Mouse (Mus musculus) embryonic fibroblast, embryonic 13.5 days (primary cell): ENCODE data around the gene Gpatch8. TPM values are rescaled to one million over a fixed set of nuclear protein-coding genes. Genes with fewer than 3 reads are reported as not detected.

Experiments
- H3K27ac ChIP-seq: 2 replicates; pipeline ENCODE4 v1.5.1; 2012; ENCODE audit warnings: low read length, control low read depth, inconsistent platforms; ENCODE audit not compliant: insufficient read depth
- H3K4me1 ChIP-seq: 2 replicates; pipeline ENCODE4 v1.6.1; 2011; ENCODE audit warnings: low read length; ENCODE audit not compliant: control insufficient read depth, insufficient read depth
- H3K4me3 ChIP-seq: 2 replicates; pipeline ENCODE4 v1.5.1; 2011; ENCODE audit warnings: mild to moderate bottlenecking, control low read depth, low read length; ENCODE audit not compliant: insufficient read depth
- CTCF ChIP-seq: IDR thresholded peaks from 2 replicates; pipeline ENCODE4 v1.5.1; 2011; ENCODE audit warnings: mild to moderate bottlenecking, control low read depth, low read length, moderate library complexity, borderline replicate concordance; ENCODE audit not compliant: insufficient read depth
- POLR2A ChIP-seq: IDR thresholded peaks from 2 replicates; pipeline ENCODE4 v1.6.1; 2011; ENCODE audit warnings: low read depth, mild to moderate bottlenecking, control low read depth, low read length, moderate library complexity
- polyA plus RNA-seq: library from polyadenylated mRNA; stranded (reverse); fragments of >200 nt; gene quantifications from 2 replicates; pipeline ENCODE4 v1.2.4, GENCODE M21; 2011; ENCODE audit warnings: low read depth; ENCODE audit not compliant: missing spikeins, insufficient read length

Gene Gpatch8
- polyA plus RNA-seq, 1 experiment = 36.6 TPM

DNA sequence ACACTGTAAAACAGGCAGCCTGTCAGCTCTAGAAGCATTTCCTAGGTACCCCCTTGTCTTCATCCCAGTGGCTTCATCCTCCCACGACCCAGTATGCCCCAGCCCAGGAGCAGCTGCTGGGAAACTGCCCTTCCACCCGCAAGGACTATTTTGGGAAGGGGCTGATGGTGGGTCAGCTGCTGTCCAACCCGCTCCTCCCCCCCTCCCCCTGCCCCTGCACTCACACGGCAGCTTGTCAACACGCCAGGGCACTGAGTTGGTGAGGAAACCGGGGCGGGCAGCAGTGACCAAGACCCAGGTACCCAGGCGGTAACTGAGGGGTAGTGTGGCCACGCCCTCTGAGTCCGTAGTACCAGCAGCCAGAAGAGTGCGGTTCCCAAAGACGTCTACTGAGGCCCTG, 112.5 kb downstream of the Gpatch8 start:
- TF ChIP-seq CTCF (no peak), POLR2A (no peak)
- Histone ChIP-seq H3K27ac (no peak overlapping the region), H3K4me3 (no peak overlapping the region), H3K4me1 (no peaks in the 10 kb centered on the region)

DNA sequence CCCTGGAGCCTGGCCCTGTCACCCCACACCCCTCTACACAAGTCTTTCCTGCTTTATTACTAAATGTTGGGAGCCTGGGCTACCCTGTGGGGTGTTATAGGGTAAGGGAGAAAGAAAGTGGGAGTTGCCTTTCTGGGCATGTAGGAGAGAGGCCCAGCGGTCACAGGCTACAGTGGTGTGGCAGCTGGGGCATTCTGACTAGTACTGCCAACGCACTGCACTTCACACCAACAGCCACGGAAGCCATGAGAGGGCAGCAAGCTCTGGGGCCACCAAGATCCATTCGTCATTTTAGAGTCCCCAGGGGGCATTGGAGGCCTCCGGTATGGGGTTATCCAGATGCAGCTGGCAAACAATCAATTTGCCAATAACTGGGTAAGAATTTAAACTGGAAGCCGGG, 114.1 kb downstream of the Gpatch8 start:
- Histone ChIP-seq H3K27ac (no peak overlapping the region), H3K4me1 (no peaks in the 10 kb centered on the region), H3K4me3 (no peak overlapping the region)
- TF ChIP-seq POLR2A = no peak
- TF ChIP-seq CTCF = no peak

DNA sequence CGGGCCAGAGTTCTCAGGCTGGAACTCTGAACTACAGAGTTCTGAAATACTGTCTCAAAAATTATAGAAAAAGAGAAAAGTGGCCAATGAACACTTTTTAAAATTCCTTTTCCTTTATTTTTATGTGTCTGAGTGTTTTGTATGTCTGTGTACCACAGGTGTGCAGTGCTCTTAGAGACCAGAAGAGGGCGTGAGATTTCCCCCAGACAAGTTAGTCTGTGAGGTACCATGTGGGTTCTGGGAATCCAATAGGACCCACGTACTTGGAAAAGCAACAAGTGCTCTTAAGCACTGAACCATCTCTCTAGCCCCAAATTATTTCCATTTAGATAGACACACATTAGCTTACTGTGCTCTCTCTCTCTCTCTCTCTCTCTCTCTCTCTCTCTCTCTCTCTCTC, 114.8 kb downstream of the Gpatch8 start:
- Histone ChIP-seq H3K4me1 (peaks cover 2% of the 10 kb centered on the region; the same call in 1 of the 2 replicates), H3K4me3 (no peak overlapping the region), H3K27ac (no peak overlapping the region)
- no peak for TF ChIP-seq POLR2A
- no peak for TF ChIP-seq CTCF

DNA sequence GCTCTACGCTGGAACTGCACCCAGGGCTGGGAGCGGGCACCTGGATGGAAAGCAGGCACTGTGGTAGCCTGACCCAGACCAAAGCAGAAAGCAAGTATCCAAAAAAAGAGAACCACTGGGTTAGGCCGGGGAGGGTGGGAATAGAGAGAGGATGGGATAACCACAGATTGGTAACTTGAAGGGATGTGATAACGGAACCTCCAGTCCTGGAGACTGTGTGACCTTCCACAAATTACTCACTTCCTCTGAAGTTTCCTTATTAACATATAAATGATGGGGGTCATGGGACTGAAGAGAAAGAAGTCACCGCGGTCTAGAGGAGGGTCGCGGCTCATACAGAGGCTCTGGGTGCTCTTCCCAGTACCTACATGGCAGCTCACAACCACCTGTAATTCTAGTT, 115.9 kb downstream of the Gpatch8 start:
- Histone ChIP-seq H3K4me1 (peaks cover 7% of the 10 kb centered on the region), H3K4me3 (no peak overlapping the region), H3K27ac (no peak overlapping the region)
- TF ChIP-seq POLR2A (no peak), CTCF (no peak)

DNA sequence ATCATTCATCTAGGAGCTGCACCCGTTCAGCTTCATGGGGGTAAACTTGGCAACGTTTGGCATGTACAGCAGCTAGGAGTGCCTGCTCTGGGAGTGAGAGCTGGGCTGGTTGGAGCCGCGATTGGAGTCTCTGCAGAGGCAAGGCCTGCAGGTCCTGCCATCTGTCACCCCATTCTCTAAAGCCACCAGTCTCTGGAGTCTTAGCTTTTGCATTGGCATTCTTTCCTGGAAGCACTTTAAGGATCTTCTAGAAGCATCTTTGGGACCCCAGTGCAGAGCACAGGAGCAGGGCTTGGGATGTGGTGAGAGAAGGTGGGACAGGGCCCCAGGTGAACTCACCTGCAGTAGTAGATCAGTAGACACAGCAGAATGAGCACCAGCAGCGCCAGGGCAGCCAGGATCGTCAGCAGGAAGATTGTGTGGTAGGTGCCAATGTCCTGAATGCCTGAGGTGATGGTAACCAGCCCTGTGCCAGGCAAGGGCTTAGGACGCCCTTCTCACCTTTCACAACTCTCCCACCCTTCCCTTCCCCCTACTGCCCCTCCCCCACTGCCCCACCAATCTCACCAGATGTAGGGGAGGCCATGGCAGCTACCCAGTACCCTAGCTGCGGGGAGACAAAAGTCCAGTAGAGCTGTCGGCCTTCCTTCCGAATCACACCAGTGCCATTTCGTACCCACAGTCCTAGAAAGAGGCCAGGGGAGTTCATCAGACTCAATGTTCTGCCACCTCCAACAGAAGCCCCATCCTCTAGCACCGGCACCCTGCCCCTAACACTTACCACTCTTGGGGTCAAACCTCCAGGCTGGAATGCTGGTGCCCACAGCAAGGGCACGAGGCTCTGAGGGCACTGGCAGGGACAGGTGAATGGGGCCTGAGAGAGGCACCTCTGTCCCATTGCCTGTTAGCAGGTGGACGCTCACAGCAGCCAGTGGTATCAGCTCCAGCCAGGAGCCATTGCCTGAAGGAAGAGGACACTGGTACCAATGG, 116.8 kb downstream of the Gpatch8 start:
- peaks cover 7% of the 10 kb centered on the region for H3K4me1 ChIP-seq
- TF ChIP-seq CTCF (no peak), POLR2A (no peak)
- no peak overlapping the region for H3K4me3 ChIP-seq
- no peak overlapping the region for H3K27ac ChIP-seq

DNA sequence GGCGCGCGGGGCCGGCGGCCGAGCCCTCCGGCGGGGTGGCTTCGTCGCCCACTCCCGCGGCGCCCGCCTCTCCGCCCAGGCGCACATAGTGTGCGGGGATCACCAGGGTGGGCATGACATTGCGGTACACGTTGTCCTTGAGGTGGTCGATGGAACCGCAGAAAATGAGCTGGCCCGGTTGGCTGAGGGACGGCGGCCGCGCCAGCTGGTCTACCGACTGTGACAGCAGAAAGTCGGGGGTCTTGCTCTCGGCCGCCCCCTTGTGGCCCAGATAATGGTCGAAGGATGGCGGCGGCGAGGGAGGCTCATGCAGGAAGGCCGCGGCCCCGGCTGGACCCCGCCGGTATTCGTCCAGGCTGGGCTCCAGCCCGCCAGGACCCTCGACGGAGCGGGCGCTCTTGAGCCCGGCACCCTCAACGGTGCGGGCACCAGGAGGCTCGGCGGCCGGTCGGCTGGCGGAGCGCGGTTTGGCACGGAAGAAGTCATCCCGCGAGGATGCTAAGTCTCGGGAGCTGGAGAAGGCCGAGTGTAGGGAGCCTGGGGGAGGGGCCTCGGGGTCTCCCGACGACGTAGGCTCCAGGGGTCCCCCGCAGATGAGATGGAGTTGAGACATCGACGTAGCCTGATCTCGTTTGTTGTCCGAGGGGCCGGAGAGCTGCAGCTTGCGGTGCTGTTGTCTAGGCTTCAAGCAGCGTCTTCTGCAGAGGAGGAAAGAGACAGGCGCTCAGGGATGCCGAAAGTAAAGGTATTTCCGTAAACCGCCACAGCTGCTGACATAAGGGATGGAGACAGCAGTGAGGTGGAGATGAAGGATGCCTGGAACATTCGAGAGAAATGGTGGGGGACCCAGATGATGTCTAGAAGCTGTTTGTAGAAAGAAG, 117.7 kb downstream of the Gpatch8 start:
- Histone ChIP-seq H3K4me1 (peaks cover 7% of the 10 kb centered on the region), H3K4me3 (0 out of 2 replicates have a peak overlapping the region, but pooled peaks have one; percentile 6), H3K27ac (no peak overlapping the region)
- peak; percentile 55 for TF ChIP-seq CTCF
- no peak for TF ChIP-seq POLR2A

DNA sequence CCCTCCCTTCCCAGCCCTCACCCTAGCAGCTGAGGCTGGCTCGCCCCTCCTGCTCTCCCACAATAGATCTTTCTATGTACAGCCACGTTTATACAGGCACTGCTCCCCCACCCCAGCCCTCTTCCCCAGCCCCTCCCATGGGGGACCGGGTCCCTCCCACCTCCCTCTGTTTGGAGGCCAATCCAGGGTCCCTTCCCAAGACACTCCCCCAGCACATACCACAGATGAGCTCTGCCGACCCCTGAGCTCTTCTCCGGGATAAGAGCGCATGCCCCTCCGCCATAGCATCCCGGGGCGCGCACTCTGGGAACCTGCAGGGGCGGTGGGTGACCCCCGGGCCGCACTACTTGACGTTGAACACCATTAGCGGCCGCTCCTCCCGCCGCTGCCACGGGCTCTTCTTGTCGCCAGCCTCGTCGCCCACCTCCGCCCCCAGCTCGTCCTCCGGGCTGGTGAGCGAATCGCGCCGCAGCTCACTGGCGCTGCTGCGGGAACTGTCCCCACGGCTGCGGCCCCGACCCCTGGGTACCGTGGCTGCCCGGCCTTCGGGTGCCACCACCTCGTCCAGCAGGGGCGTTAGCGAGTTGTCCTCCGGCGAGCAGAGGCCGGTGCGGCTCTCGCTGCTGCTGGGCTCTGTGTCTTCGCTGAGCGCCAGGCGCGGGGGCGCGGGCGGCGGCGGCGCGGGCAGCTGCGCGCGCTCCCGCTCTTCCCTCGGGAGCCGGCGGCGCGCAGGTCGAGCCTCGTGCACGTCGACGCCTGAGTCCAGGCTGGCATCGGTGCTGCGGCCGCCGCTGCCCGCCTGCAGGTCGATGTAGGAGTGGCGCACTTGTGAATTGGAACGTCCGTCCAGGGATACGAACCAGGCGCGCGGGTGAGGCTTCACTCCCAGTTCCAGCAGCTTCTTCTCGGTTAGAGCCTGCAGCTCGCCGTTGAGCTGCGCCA, 118.8 kb downstream of the Gpatch8 start:
- Histone ChIP-seq H3K27ac (peak overlapping the region; percentile 37; the same call in 1 of the 2 replicates), H3K4me1 (peaks cover 10% of the 10 kb centered on the region), H3K4me3 (0 out of 2 replicates have a peak overlapping the region, but pooled peaks have one; percentile 6)
- TF ChIP-seq CTCF = peak; percentile 35; the same call in 1 of the 2 replicates
- TF ChIP-seq POLR2A = no peak

DNA sequence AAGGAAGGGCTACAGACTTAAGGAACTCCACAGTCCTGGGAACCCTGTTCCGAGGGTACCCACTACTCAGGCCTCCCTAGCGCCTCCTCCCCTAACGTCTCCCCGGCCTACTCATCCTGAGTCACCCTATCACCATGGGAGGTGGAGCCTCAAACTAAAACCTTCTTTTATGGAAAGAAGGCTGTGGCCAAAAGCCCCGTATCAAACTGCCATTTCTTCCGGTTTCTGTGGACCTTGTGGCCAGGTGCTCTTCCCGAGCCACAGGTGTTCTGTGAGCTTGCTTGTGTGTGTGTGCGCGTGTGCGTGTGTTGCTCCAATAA, 119.8 kb downstream of the Gpatch8 start:
- peaks cover 10% of the 10 kb centered on the region for H3K4me1 ChIP-seq
- no peak for TF ChIP-seq POLR2A
- no peak for TF ChIP-seq CTCF
- no peak overlapping the region for H3K4me3 ChIP-seq
- peak overlapping the region; percentile 37; the same call in 1 of the 2 replicates for H3K27ac ChIP-seq

DNA sequence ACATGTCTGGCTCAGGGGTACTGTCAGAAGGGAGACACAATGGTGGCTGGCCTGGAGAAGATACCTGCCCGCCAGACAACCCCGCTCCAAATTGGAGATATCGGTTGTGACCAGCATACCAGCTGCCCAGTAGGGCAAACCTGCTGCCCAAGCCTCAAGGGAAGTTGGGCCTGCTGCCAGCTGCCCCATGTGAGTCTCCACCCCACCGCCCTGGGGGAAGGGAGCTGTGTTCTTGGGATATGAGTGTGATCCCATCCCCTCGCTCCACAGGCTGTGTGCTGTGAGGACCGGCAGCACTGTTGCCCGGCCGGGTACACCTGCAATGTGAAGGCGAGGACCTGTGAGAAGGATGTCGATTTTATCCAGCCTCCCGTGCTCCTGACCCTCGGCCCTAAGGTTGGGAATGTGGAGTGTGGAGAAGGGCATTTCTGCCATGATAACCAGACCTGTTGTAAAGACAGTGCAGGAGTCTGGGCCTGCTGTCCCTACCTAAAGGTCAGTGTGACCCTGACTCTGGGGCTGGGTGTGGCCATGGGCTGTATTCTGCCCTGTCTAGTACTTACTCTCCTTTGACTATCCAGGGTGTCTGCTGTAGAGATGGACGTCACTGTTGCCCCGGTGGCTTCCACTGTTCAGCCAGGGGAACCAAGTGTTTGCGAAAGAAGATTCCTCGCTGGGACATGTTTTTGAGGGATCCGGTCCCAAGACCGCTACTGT, 120.3 kb downstream of the Gpatch8 start:
- Histone ChIP-seq H3K27ac (peak overlapping the region; percentile 28; the same call in 1 of the 2 replicates), H3K4me1 (peaks cover 10% of the 10 kb centered on the region), H3K4me3 (no peak overlapping the region)
- TF ChIP-seq CTCF (no peak), POLR2A (no peak)
